Mouse (Mus musculus): ENCODE measurements around the gene Gm20671.
"Not testable (repeated sequence)": the region's sequence is repeated elsewhere in the genome, so short reads cannot be mapped to it uniquely, and the experiment has no call there.

The Gm20671 gene

DNA sequence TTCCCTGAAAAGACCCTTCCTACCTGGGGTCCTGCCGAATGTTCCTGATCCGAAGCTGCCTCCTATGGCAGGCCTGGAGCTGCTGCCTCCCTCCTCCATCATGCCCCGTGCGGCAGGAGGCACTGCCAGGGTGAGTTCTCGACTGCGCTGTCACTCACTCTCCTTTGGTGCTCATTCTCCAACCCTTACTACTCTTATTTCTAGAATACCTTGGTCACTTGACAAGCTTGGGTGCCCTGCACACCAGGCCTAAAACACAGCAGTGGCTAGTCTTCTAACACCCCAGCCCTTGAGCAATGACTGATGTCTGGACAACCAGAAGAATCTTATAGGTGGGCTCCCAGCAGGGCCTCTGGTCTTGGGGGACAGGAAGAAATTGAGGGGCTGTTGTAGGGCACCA, 93.0 kb downstream of the Gm20671 start:
- DNase-seq (ENCODE audit: low spot score), result not testable (repeated sequence)

DNA sequence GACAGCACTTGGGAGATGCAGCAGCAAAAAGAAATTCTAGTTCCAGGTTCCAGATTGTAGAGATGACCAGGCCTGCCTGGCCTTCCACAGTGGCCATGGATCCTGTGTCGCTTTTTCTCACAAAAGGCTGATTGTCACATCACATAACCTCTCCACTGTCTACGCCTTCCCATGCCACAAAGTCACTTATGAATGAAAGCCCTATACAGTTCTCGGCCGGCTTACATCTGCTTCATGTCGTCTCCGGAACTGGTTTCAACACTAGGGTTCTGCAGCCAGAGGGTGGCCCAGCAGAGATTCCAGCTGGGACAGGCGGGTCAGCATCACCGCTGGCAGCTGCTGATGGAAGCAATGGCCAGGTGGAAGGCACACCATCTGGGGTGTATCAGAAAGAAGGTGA, 98.1 kb downstream of the Gm20671 start:
- no peak for DNase-seq (ENCODE audit: low spot score)

DNA sequence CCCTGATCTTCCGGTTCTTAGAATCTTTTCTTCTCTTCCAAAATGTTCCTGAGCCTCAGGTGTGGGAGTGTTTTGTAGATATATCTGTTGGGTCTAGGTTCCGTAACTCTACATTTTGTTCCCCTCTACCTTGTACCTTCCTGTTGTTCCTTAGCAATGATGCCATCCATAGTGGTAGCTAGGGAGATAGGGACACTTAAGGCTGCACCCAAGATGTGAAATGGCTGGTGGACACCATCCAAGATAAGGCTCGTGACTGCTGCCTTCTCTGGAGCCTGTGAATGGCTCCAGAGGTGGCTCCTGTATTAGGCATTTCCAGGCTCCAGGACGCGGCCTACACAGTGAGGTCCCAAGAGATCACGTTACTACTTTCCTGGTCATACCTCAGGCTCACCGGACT, 98.6 kb downstream of the Gm20671 start:
- DNase-seq (ENCODE audit: low spot score), result no peak

DNA sequence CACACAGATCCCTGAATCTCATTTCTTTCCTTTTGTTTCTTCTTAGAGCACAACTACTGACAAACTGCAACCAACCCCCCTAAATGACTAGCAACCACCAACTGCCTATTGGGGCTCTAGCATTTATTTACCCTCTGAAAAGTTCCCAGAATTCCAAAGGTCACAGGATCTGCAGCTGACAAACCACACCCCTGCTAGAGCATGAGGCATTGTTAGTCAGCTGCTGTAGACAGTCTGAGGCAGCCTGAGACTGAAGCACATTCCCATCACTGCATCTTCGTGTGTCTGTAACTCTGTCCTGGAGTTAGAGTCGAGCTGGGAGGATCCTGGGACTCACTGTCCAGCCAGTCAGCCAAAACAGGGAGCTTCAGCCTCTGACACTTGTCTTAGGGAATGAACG, 101.5 kb downstream of the Gm20671 start:
- DNase-seq (ENCODE audit: low spot score), result not testable (repeated sequence)

DNA sequence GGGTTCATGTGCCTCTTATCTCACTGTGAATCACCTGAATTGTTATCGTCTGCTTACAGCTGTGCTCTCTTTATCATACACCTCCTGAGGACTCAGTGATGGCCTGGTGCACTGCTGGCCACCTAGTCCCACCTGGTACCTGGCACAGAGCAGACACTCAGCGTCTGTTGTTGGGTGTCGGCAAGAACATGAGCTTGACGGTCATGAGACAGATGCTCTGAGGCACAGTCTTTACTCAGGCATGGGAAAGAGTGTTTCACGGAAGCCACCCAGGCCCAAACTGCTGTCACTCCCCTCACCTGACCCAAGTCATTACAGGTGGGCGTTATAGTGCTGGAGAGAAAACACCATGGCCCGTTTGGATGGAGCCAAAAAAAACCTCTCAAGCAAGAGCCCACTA, 102.9 kb downstream of the Gm20671 start:
- DNase-seq (ENCODE audit: low spot score), result no peak

DNA sequence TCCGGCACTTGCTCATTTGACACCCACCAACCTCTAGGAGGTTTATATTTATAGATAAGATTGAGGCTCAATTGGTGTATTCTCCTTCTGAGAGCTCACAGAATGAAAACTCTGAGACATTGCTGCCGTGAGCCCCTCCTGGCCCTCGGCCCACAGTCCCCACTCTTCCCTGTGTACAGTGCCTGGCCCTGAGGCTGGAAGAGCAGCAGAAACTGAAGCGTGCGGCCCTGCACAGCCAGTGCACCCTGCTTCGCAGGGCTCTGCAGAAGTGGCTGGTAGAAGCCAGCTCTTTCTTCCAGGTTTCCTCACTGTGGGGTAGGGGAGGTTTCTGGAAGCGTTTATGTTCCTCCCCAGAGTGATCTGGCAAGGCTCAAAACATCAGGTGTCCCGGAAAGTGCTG, 104.2 kb downstream of the Gm20671 start:
- DNase-seq (ENCODE audit: low spot score), result not testable (repeated sequence)

DNA sequence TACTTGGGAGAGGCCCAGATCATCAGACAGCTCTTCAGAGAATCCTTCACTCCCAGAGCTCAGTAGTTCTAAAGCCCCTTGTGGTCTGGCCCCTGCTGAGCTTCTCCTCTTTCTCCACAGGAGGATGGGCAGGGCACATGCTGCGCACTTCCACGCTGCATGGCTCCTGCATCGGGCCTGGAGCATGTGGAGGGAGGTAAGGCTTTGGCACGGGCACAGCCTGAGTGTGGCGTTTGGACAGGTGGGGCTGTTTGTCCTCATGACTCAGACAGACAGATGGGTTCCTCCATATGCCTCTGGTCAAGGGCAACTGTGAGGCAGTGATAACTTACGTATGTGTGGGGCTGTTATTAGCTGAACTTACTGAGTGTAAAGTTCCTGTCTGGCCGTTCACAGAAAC, 104.6 kb downstream of the Gm20671 start:
- no peak for DNase-seq (ENCODE audit: low spot score)

DNA sequence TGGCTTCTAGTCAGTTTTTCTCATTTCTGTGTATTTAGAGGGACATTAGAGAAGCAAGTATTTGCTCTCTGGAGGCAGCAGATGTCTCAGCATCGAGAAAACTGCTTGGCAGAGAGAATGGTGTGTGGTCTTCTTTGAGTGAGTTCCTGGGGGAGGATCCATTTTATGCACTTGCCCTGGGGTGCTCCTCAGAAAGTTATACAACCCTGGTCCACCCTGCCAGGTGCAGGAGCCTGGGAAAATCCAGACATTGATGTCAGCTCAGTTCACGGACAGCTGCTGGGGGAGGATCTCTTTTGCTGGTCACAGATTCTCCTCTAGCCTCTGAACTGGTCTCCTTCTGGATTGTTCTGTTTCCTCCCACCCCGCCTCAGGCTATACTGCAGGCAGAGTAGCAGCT, 105.6 kb downstream of the Gm20671 start:
- DNase-seq (ENCODE audit: low spot score), result no peak

DNA sequence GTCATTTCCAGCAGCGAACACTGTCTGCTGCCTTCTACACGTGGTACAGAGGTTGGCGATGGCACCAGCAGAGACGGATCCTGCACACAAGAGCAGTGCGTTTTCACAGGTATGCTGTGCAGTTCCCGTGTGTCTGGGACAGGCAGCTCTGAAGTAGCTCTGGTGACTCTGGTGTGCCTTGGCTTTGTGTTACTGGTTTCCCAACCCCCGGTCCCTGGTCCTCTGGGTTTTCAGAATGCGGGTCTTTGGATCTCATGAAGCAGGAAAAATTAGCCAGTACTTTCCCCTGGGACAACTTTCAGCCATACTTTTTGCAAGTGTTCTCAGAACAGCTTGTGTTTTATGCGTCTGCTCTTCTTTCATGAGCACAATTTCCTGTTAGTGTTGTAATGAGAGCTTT, 106.5 kb downstream of the Gm20671 start:
- no peak for DNase-seq (ENCODE audit: low spot score)

DNA sequence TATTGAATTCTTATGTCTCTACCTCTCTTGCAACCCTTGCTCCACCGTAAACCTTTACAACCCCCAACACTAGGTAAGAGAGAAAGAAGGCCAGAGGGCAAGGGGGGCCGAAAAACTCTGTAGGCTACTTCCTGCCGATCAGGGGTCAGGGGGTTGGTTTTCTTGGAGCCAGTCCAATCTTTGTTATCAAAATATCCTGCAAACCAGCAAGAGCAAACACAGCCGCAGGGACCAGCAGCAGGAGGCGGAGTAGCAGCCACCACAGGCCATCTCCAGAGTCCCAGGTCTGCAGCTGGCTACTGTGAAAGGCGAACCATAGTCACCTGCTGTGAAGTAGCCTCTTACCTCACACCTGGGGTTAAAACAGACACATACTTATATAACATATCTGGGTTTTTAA, 108.0 kb downstream of the Gm20671 start:
- DNase-seq (ENCODE audit: low spot score), result no peak

DNA sequence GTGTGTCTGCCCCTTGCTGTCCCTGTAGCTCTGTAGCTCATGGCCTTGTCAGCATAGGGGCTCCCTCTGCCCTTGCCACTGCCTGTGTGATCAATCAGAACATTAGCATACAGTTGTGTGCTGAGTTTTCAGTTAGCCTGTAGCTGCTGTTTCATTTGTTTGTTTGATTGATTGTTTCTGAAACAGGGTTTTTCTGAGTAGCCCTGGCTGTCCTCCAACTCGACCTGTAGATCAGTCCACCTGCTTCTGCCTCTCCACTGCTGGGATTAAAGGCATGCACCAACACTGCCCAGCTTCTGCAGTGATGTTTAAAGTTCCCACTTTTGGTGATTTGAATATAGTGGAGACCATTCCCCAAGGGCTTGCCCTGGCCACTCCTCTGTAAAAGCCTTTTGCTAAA, 109.2 kb downstream of the Gm20671 start:
- DNase-seq (ENCODE audit: low spot score), result no peak

DNA sequence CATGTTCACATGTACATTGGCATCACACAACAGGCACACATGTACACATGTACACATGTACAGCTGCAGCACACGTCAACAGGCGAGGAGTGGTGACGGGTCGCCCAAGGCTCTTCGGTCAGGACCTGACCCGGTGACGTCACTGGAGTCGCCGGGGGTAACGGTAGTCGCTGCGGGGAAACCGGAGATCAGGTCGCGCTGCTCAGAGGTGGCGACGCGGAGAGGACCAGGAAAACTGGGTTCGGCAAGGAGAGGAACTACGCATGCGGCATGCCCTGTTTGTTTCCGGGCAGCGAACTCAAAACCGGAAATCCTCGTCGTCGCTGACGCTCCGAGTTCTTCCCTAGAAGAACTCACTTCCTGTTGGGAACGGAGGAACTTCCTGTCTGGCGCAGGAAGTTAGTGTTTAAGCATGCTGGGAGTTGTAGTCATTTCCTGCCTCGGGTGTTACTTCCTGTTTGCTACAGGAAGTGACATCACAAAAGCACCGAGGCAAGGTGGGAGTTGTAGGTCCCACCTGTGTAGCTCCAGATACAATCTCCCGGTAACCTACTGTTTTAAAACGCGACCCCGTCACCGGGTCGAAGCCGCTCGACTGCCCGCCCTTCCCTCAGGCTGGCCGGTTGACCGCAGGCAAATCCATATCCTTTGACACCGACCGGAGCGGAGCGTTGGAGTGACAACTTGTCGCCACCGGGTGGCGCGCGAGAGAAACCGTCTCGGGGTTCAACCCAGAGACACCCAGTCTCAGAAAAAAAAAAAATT, 113.0 kb downstream of the Gm20671 start:
- peak; percentile 58 for DNase-seq (ENCODE audit: low spot score)

DNA sequence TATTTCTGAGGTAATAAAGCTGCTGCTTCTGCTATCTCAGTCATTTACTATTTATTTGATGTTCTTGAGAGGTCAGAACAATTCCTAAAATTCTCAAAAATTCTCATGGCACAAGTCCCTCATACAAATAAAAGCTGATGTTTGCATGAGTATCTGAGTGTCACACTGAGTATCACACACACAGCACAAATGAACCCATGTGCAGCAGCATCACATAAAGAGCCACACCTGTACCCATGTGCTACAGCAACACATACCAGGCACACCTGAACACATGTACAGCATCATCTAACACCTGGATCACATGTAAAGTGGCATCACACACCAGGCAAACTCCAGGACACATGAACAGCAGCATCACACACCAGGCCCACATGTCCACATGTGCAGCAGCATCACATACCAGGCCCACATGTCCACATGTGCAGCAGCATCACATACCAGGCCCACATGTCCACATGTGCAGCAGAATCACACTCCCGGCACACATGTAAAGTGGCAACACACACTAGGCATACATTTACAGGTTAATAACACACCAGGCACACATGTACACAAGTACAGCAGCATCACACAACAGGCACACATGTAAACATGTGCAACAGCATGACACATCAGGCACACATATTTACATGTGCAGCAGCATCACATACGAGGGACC, 113.7 kb downstream of the Gm20671 start:
- no peak for DNase-seq (ENCODE audit: low spot score)

DNA sequence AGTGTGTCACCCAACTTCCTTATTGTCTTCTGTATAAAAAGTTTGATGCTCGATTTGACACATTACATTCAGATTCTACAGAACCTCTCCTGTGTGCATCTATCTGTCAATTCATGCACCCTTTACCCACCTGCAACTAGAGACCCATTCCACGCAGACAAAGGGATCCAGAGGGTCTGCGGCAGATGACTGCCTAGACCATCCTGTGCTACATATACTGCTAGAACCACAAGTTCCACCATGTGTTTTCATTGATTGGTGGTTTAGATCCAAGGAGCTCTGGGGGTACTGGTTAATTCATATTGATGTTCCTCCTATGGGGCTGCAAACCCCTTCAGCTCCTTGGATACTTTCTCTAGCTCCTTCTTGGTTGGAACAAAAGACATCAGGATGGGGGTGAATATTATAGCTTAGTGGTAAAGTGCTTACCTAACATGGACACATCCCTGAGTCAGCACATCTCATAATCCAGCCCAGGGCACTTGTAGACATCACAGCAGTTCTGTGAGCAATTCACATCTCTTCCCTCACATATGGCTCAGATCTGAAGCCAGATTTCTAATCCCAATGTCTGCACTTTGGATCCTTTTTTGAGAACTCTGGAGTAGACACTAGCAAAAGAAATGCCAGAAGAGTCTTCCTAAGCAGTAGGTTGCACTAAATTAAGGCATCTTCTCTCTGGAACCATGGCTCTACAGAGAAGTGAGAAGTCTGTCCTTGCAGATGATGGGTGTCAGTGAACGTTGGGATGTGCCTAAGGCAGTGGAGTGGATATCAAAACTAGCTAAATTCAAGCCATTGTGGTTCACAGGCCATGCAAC, 114.5 kb downstream of the Gm20671 start:
- no peak for DNase-seq (ENCODE audit: low spot score)

DNA sequence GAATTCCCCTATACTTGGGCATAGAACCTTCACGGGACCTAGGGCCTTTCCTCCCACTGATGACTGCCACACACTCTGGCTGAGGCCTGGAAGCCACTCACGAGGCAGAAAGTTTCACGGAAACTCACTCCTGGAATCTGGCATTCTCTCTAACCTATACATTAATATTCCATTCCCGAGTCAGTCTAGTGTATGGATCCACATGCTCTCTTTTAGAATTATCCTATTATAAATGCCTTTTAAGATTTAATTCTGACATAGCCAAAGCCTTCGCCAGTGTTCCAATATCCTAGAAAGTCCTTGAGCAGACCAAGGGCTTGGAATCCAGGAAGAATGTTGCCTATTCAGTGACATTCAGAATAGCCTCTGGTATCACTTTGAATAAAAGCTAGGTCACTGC, 115.4 kb downstream of the Gm20671 start:
- no peak for DNase-seq (ENCODE audit: low spot score)

DNA sequence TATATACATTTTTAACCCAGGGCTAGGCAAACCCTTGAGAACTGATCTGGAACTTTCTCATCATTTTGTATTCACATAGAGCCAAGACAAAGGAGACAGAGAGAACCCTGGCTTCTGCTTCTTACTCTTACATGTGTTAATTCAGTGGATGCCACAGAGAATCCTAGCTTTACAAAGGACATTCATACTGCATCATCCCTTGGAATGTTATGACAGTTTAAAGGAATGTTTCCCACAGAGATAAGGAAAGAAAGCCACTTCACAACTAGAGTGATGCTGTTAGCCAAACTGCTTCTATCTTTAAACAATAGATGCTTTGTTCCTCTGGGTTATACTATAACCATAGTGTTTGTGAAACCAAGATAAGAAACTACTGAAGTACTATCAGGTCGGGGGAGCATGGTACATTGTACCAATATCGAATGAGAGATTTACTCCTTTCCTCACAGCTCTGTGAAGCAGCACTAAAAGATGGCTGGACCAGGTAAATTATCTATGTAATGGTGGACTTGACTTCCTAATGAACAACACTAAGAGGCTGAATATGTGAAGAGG, 120.6 kb downstream of the Gm20671 start:
- no peak for DNase-seq (ENCODE audit: low spot score)

DNA sequence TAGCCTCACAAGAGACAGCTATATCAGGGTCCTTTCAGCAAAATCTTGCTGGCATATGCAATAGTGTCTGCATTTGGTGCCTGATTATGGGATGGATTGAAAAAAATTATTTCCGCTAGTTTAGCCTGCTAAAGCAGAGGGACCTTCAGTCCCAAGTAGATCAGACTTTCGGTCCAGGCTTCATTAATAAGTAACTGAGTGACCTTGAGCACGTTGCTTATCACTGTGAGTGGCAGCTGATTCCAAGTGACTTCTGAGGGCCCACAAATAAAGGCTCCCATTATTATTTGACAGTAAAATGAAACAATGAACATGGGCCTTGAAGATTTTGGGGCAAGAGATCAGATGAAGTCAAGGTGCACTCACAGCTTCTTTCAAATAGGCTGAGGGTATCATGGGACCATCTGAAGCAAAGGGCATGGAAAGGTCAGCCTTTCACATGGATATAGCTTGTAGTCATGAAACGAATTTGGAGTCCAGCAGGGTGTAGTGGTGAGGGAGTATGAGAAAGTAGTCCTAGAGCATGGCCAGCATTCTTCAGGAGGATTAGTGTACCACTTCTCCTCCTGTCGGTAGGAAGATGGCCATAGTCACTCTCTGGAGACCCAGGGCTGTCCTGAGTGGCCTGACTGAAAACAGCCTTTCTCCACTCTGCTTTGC, 129.6 kb downstream of the Gm20671 start:
- no peak for DNase-seq (ENCODE audit: low spot score)

DNA sequence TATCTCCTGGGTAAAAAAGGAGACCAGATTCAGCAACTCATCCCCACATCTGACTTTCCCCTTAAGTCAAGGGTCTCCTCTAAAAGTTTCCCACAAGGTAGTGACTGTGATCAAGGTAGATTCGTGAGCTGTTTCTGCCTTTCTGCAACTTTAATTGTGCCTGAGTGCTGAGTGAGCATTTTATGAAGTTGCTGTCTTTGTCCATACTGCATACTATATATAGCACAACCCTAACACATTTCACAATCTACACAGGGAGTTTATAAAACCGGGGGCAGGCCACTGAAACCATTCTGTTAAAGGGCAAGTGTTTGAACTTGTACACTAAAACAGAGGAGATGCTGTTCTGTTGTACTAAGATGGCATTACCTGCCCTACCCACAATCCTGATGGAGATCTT, 133.5 kb downstream of the Gm20671 start:
- no peak for DNase-seq (ENCODE audit: low spot score)
